Mouse (Mus musculus): ENCODE measurements around the gene Med11. TPM values are rescaled to one million over a fixed set of nuclear protein-coding genes. Genes with fewer than 3 reads are reported as not detected.
A peak's percentile ranks its signal among the peaks of the same experiment; 100 is the strongest.
"Not testable (repeated sequence)": the region's sequence is repeated elsewhere in the genome, so short reads cannot be mapped to it uniquely, and the experiment has no call there.

Gene Med11
- total RNA-seq, 2 experiments from 2014 or later, result 7.6 to 11.0 TPM

DNA sequence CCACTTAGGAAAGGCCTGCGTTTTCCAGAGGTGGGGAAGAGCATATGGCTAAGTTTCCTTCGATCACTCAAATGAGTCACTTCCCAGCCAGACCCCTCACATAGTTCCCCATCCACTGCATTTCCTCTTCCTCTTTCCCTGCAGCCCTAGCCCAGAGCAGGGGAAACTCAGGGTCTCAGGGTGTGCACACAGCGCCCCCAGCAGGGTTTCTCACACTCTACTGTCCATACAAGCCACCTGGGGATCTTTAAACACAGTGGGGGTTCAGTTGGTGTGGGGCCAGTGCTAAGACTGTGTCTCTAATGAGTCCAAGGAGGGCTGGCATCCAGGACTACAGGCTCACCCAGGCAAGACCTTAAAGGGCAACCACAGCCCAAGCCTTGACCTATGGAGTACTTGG, 5.0 kb upstream of the Med11 start:
- no peak for DNase-seq

DNA sequence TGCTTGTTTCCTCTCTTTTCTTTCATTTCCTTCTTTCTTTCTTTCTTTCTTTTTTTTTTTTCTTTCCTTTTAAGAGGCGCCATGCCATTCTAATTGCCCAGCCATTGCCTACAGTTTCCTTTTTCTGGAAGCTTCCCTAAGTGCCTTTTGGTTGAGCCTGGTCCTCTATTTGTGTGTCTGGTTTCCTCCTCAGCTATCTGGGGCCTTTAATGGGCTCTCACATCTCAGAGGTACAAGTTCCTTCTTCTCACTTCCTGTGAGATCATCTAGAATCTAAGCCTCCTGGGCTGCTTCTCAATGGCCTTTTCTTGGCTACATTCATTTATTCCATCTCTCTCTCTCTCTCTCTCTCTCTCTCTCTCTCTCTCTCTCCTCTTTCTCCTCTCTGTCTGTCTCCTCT, 4.3 kb upstream of the Med11 start:
- no peak for DNase-seq

DNA sequence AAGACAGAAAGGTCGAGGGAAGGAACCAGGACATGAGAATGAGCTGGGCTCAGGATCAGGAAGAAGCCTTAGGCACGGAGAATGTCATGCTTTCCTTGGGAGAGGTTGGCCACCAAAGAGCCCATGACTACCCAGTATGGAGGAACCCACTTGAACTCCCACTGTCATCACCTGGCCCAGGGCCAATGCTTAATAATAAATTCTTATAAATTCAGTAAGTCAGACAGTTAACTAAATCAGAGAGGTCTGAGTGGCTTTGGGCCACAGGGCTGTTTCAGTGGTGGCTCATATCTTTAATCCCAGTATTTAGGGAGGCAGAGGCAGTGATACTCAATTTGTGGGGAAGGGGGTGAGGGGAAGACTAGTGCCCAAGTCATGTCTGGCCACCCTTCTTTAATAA, 793 bp upstream of the Med11 start:
- DNase-seq, result no peak

DNA sequence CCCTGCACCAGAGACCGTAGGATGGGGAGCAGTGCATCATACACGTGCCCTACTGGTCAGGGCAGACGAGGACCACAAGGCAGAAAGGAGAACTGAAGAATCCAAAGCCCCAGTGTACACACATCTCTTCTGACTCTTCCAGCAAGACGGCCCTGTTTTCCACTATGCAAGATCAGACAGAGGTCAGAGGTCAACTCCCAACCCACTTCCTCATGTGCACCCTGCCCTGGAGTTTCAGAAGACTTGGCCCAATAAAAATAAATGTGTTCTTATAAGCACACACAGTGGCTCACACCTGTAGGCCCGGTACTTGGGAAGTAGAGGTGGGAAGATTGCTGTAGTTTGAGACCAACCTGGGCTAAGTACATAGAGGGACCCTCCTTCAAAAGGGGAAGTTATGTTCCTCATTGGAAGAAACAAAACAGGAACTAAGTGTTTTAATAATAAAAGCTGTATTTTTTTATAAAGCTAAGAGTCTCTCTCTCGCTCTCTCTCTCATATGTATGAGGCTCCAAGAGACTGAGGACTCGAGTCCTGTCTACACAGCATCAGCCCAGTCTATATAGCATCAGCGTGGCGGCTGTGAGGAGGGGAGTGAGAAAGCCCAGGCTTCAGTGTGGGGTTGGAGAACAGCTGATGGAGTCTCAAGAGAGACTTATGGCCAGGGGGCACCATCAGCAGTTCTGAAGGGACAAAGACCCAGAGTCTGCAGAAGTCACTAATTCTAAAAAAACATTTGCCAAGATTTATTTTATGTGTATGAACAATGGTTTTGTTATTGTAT, 1.7 kb downstream of the Med11 start:
- DNase-seq, result no peak

DNA sequence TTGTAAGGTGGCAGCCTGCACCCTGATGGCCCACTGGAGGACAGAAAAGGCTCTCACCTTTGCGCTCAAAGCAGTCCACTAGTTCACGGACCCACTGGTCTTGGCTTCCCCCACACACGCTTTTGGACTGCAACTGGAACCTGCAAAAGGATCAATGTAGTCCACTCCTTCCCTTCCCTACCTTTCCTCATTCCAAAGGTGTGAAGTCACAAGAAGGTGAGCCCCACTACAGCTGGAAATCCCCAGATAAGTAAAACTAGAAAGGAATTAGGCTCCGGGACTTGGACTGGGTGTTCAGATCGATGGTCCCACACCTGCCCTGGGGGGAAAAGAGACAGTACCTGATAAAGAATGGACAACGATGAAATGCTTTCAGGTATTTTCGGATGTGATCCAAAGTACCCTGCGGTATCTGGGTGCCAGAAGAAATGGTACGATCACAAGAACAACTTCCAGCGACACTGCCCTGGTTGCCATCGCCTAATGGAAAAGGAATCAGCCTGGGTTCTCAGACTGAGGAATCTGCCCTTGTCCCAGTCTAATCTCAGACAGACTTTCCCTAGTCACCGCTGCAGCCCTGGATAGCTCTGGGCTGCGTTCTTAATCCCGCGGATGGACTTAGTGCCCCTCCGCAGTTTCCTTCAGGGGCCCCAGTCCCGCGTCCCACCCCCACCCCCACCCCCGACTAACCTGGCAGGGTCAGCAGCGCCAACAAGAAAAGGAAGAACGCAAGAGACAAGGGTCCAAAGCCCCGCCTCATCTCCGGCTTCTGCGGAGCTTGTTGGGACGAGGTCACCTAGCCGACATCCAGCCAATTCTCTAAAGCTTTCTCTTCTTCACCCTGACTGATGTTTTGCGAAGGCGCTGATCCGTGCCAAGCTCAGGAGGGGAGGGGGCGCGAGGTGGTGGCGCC, 7.2 kb downstream of the Med11 start, which contains the start of gene Zmynd15:
TSS of gene Zmynd15 (plus strand) at position 746 of the 913 bp plus-strand sequence.
- DNase-seq, result no peak

DNA sequence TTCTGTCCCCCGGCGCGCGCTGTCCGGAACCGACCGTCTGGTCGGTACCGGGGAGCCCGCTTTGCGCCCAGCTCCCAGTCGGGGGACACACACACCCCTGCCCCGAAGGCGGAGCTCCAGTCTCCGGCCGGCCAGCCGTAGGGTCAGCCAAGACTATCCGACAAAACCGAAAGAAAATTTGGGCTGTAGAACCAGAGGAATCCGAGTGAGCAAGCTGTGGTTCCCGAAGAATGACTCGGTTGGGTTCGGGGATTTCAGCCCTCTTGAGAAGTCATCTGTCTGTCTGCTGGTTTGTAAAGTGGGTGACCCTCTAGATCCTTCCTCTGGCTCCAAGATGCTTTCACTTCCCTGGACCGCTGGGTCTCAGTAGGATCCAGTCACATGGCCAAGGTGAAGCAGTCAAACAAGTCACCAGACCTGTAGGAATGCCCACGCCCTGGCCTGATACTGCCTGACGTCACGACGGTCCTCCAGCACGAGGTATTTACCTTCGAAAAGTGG, 7.9 kb downstream of the Med11 start, which contains the start of gene Cxcl16:
TSS of gene Cxcl16 (minus strand) at position 384 of the 501 bp plus-strand sequence.
- peak; percentile 55 for DNase-seq

DNA sequence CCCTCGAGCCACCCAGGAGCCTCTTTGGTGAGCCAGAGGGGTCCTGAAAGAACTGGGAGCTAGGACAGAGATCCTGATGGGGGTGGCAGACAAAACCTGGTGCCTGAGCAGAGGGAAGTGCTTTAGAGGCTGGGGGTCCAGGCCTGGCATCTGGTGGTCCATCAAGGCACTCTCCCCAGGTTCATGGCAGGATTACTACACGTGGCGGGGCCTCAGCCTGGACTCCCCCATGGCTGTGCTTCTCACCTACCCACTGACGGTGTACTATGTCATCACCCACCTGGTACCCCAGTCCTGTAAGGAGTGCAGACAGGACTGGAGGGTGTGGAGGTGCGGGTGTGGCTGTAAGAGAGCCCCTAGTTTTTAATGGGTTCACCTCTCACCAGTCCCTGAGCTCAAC, 12.3 kb downstream of the Med11 start:
- DNase-seq, result no peak

DNA sequence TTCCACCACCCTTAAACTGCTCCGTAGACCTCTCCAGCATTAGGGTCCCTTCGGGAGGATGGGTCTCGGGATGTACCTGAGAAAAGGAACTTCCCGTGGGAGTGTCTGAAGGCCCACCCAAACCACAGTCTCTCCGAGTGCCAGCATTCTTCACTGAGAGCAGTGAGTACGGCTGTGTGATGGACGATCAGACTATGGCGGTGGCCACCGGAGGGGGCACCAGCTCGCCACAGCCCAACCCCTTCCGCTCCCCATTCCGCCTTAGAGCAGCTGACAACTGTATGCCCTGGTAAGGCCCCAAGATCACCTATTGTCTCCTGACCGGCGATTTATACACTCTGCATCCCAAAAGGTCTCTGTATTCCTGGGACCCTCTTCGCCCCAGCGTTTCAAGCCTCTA, 13.5 kb downstream of the Med11 start:
- no peak for DNase-seq

DNA sequence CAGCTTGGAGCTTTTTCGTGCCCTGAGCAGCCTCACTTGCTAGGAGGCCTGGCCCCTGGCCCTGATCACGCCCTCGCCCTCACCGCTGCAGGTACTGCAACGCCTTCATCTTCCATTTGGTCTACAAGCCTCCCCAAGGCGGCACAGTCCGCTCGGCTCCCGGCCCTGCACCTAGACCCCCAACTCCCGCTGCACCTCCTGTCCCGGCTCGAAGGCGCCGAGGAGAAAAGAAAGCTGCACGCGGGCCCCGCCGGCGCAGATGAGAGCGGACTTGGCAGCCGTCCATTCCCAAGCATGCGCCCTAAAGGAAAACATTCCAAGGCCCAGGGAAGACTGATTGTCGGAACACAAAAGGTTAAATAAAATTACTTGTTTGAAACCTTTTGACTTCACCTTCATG, 14.1 kb downstream of the Med11 start:
- peak; percentile 42 for DNase-seq

DNA sequence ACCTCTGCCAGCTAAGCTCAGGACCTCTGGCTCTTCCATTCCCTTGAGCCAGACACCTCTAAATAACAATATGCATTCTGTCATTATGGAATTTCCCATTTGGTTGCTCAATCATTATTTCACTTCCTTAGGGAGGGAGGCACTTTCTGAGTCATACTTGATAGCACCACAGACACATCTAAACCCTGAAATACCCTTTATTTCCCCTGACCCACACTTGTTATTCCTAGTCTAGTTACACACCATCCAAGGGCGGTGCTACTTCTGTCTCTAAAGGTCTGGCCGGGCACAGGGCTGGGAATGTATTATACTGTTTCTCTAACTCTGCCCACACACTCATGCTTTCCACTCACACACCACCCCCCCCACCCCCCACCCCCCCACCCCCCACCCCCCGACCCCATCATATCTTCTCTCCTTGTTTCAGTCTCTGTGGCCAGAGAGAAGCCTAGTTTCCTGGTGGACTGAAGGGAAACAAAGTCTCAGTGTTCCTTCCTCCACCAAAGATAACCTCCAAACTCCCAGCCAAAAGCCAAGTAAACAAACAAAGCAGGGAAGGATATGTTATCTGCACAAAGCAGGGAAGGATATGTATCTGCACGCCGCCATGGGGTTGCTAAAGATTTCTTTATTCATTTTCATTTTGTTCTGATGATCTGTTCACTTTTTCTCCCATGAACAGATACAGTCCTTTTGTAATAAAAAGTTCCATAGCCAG, 16.3 kb downstream of the Med11 start:
- DNase-seq, result no peak

DNA sequence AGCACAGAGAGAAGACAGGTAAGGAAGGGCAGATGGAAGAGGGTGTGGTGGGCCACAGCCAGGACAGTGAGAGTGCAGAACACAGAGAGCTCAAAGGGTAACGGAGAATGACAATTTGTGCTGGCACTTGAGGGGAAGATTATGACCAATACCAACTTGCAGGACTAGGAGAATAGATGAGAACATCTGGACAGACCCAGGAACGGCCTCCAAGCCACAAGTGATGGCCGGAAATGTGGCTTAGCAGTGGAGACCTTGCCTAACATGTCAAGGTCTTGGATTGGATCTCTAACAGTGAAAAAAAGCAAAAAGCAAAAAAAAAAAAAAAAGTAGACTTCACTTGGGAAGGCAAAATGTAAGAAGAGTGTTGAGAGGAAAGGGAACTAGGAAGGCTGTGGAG, 18.0 kb downstream of the Med11 start:
- no peak for DNase-seq

DNA sequence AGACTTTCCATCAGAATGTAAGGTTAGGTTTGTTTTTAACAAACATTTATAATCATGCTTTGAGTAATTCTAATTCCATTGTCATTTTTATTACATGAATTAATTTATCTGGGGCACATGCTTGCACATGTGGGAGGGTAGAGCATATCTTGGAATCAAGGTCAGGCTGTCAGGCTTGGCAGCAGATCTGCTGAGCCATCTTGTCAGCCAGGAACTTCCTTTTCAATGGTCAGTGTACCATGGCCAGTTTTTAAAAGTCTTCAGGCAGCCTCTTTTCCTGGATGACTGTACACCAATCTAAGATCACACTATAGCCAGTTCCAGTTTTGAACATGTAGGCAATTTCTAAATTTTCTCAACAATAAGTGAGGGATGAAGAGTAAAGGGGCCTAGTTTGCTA, 21.0 kb downstream of the Med11 start:
- no peak for DNase-seq

DNA sequence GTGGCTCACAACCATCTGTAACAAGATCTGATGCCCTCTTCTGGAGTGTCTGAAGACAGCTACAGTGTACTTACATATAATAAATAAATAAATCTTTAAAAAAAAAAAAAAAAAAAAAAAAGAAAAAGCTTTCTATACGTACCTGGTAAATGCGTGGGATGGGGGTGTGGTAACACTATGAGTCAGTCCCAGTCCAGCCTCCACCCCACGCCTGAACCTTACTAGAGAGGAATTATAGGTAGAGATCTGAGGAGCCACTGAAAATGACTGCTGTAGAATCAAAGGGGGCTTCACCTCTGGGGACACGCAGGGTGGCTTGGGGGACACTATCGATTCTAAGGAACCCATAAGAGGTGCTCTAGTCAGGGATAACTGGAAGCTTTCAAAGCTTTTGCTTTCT, 21.6 kb downstream of the Med11 start:
- not testable (repeated sequence) for DNase-seq

DNA sequence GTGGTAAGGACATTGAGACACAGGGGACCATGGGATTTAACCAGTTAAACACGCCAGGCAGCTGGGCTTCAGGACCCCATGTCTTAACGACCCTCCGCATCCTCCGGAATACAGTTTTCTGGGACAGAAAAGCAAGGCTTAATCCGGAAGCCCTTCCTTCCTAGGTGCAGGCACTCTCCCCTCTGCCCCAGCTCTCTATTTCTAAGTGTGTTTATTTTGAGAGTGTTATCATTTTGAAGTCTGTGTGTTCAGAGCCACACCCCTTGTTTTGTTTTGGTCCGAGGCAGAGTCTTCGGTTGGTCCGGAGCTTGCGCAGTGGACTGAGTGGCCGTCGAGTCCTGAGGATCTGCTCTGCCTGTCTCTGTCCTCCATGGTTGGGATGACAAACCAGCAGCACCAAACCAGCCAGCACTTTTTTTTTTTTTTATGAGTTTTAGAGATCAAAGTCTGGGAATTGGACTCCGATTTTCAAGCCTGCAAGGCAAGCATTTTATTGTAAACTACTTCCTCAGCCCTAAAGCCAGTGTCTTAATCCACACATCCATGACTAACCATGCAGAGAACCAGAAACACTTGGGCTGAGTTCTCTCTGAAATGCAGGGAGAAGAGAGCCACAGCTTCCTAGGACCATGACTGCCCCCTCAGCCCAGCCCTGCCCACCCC, 23.3 kb downstream of the Med11 start:
- DNase-seq, result no peak

DNA sequence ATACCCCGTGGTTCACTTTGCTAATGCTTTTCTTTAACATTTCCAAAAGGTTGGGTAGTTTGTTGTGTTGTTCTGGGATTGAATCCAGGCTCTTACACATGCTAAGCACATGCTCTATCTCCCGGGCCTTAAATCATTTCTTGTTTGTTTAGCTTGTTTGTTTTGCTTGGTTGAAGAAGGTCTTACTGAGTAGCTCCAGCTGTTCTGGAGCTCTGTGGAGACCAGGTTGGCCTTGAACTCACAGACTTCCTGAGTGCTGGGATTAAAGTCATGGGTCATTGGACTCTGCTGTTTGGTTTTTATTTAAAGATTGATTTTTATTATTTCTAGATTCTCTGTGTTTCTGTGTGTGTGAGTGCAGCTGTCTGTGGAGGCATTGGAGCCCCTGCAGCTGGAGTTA, 33.8 kb downstream of the Med11 start:
- DNase-seq, result no peak

DNA sequence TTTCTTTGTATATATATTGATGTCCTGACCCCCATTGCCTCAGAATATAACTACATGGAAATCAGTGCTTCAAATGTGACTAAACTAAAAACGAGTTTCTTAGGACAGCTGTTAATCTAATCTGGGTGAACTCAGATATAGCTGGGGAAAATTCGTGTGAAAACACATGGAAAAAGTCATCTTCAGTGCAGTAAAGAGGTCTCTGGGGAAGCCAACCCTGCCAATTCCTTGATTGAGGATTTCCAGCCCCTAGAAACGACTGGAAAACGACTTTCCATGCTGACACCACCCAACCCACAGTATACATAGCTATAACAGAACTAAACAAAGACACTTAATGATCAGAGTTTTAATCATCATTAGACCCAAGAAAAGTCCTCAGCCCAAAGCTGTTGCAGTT, 36.1 kb downstream of the Med11 start:
- DNase-seq, result peak; percentile 31

DNA sequence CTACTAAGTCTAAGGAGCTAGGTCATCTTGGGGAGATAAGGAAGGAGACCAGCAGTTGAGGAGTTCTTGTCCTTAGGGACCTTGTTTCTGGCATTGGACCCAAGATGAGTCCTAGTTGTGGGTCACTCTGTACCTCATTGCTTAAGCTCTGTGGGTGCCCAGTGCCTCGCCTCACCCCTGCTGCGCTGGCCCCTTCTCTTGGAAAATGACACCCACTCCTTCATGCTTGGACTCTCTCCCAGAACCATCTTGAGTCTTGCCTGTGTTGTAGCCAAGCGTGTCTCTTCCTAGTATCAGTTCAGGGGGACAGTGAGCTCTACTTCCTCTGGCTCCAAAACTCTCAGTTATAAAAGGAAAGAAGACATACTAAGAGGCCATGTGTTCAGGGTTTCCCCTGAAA, 37.4 kb downstream of the Med11 start:
- no peak for DNase-seq

DNA sequence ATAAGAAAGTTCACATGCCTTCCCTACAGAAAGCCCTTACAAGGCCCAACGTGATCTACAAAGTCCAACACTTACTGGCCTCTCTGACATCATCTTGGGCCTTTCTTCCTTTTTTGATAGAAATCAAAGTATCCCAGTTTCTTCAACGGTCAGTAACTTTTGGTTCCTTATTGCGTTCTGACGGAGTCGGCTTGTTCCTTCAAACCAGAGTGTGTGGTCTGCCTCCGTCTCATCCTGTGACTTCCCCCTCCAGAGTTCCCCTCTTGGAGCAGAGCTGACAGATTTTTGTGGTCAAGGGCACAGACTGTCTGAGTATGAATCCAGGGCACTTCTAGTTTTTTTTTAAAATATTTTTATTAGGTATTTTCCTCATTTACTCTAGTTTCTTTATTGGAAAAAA, 38.0 kb downstream of the Med11 start:
- no peak for DNase-seq

DNA sequence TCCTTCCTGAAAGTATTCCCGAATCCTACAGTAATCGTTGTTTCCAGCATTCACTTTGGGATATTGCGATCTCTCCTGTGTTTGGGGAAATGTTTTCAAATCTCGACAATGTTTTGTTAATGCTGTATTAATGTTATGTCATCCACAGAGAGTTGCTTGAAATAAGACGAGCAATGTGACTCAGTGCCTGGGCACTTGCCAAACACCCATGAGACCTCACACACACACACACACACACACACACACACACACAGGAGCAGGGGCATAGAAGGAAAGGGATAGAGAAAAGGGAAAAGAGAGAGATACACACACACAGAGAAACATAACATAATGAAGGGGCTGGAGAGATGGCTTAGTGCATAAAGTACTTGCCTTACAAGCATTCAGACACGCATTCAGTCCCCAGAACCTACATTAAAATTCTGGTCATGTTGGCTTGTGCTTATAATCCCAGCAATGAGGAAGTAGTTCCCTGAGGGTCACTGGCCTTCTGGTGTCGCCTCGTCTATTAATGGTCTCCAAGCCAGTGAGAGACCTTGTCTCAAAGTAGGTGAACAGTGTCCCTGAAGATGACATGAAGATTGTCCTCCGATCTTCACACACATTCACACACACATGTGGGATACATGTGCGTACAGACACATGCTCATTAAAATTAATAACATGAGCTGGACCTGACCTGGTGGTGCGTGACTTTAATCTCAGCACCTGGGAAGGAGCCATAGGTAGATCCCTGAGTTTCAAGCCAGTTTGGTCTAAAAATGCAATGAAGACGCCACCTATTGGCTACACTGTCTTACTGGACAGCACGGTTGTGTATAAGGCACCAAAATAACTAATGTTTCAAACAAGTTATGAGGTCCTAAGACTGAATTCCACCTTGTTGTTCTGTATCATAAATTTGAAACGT, 48.1 kb downstream of the Med11 start:
- DNase-seq, result peak; percentile 18

DNA sequence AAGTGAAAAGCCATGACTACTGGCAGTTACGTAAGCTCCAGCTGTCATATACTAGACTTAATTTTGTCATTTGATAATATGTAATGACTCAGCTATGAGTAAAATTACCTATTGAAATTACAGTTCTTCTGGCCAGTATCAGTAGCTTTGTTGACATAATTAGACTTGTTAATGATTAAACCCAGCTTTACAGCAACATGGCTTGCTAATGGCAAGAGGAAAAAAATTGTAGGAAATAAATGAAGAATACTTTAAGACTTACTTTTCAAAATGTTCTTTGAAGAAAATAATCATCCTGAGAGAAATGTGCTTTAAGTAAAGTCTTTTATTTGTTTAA, 48.7 kb downstream of the Med11 start:
- no peak for DNase-seq

DNA sequence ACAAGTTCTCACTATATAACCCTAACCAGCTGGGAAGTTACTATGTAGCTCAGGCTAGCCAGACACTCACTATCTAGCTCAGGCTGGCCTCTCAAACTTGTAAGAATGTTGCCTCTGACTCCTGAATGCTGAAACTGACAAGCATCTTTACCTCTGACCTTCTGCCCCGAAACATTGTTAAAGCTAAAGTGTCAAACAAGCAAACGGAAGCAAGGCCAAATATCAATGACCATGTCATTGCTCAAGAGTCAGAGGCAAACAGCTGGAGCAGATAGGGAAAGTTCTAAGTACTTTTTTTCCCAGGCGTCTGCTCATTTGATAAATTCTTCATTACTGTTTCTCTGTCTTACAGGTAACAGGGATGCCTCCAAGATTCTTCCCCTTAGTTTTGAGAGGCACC, 50.3 kb downstream of the Med11 start:
- DNase-seq, result no peak

All from gastrocnemius, postnatal 10 days (tissue).